Mouse (Mus musculus) effector memory CD4-positive, alpha-beta T cell, adult 7 months (primary cell): ENCODE data around the gene Ttf1. TPM values are rescaled to one million over a fixed set of nuclear protein-coding genes. Genes with fewer than 3 reads are reported as not detected.

Experiments
- polyA plus RNA-seq: library from polyadenylated mRNA; unstranded; fragments of 100-300 nt; shearing (Covaris generic); gene quantifications from one replicate; pipeline ENCODE4 v1.2.1, GENCODE M21; 2017

The Ttf1 gene
- 10.2 TPM for polyA plus RNA-seq

GRCm38 (mm10) chr2:29060135-29060597 lies at the start of gene Ttf1:
Gene Ttf1 (plus strand): TSS chr2:29060262.

GRCm38 (mm10) chr2:29054991-29055390 lies 5.1 kb upstream of the Ttf1 start, which contains the start of gene Cfap77:
Gene Cfap77 (minus strand): TSS chr2:29055066.

GRCm38 (mm10) chr2:29123907-29124569 lies 64.0 kb downstream of the Ttf1 start, which contains the start of gene Setx:
Gene Setx (plus strand): TSS chr2:29124181.

Other genes starting within 250 kb of the Ttf1 start
- 10.8 TPM for gene Gtf3c4, start 219.9 kb upstream of the Ttf1 start, polyA plus RNA-seq
- 18.6 TPM for gene Ddx31, start 219.9 kb upstream of the Ttf1 start, polyA plus RNA-seq
- not detected for gene Barhl1, start 143.6 kb upstream of the Ttf1 start, polyA plus RNA-seq
- gene Cfap77, start 5.2 kb upstream of the Ttf1 start, polyA plus RNA-seq = not detected
- 55.1 TPM for gene Setx, start 63.9 kb downstream of the Ttf1 start, polyA plus RNA-seq
- gene Ntng2, start 192.7 kb downstream of the Ttf1 start, polyA plus RNA-seq = 4.9 TPM